Mouse (Mus musculus): ENCODE data around the gene Vps18.

Gene Vps18

DNA sequence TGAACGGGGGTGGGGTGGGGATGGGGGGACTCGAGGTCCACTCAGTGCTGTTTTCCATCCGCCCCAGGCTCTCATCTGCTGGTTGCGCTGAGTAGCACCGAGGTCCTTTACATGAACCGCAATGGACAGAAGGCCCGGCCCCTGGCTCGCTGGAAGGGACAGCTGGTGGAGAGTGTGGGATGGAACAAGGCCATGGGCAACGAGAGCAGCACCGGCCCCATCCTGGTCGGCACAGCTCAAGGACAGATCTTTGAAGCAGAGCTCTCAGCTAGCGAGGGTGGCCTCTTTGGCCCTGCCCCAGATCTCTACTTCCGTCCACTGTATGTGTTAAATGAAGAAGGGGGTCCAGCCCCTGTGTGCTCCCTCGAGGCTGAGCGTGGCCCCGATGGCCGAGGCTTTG is 4.3 kb downstream of the Vps18 start:
- DNase-seq = peak; percentile 78

DNA sequence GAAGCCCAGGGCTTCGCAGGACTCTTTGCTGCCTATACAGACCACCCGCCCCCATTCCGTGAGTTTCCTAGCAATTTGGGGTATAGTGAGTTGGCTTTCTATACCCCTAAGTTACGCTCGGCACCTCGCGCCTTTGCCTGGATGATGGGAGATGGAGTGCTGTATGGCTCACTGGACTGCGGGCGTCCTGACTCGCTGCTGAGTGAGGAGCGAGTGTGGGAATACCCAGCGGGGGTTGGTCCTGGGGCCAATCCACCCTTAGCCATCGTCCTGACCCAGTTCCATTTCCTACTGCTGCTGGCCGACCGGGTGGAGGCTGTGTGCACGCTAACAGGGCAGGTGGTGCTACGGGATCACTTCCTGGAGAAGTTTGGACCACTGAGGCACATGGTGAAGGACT is 4.8 kb downstream of the Vps18 start:
- DNase-seq = peak; percentile 54

DNA sequence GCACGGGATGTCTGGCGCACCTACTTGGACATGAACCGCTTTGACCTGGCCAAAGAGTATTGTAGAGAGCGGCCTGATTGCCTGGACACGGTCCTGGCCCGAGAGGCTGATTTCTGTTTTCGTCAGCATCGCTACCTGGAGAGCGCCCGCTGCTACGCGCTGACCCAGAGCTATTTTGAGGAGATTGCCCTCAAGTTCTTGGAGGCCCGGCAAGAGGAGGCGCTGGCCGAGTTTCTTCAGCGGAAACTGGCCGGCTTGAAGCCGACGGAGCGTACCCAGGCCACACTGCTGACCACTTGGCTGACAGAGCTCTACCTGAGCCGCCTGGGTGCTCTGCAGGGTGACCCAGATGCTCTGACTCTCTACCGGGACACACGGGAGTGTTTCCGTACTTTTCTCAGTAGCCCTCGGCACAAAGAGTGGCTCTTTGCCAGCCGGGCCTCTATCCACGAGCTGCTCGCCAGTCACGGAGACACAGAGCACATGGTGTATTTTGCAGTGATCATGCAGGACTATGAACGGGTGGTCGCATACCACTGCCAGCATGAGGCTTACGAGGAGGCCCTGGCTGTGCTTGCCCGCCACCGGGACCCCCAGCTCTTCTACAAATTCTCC is 5.3 kb downstream of the Vps18 start:
- DNase-seq = peak; percentile 56

DNA sequence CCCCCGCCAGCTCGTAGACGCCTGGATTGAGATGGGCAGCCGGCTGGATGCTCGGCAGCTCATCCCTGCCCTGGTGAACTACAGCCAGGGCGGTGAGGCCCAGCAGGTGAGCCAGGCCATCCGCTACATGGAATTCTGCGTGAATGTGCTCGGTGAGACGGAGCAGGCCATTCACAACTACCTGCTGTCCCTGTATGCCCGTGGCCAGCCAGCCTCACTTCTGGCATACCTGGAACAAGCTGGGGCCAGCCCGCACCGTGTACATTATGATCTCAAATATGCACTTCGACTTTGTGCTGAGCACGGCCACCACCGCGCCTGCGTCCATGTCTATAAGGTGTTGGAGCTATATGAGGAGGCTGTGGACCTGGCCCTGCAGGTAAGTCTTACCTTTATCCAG is 5.9 kb downstream of the Vps18 start:
- peak; percentile 43 for DNase-seq

DNA sequence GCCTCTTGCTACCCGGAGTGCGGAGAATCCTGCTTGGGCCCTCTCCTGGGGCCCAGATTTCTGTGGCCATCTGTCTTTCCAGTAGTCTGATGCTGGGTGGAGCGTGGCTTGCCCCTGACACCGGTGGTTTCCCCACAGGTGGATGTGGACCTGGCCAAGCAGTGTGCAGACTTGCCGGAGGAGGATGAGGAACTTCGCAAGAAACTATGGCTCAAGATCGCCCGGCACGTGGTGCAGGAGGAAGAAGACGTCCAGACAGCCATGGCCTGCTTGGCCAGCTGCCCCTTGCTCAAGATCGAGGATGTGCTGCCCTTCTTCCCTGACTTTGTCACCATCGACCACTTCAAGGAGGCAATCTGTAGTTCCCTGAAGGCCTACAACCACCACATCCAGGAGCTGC is 8.2 kb downstream of the Vps18 start:
- no peak for DNase-seq

DNA sequence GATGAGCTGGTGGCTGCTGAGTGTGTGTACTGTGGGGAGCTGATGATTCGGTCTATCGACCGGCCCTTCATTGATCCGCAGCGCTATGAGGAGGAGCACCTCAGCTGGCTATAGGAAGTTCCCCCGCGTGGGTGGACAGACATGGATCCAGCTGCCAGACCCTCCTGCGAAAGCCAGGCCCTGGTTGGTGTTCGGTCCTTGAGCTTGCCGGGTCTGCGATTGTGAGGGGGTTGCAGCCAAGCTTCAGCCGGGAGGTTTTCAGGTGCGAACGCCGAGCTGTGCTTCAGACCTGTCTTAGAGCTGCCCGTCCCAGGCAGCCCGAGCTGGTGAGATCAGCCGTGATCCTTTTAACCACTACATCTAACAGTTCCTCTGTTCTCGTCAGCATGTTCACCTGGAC is 9.0 kb downstream of the Vps18 start:
- no peak for DNase-seq

DNA sequence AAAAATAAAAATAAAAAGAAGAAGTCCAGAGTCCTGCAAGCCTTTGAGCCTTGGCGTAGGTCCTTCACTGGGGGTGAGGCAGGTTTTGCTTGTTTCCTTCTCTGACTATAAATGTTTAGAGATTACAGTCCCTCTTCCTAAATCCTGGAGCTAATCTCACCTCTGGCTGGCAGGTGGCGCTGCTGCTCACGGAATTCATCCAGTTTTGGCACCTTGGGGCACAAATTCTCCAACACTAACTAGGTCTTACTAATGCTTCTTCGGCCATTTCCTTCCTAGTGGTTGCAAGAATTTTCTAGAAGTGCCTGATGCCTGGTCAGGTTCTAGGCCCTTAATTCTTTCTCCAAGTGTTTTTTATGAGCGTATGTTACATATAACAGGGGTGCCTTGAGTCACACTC is 9.8 kb downstream of the Vps18 start:
- DNase-seq = peak; percentile 68

DNA sequence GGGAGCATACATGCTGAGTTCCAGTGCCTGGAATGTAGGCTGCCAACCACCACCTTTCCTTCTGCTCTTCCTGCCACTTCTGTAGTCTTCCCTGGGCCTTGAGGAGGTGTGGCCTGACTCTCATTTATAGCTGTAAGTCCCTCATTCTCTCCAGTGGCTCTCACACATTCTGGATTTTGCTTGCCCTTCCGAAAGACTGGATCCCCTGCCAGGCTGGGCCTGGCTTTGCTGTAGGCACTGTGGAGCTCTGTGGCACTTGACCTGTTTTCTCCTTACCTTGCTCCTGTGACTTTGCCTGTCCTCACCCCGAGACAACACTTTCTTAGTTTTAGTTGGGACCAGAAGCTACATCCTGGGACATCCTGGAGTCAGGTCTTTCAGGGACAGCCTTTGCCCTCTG is 10.3 kb downstream of the Vps18 start:
- no peak for DNase-seq

DNA sequence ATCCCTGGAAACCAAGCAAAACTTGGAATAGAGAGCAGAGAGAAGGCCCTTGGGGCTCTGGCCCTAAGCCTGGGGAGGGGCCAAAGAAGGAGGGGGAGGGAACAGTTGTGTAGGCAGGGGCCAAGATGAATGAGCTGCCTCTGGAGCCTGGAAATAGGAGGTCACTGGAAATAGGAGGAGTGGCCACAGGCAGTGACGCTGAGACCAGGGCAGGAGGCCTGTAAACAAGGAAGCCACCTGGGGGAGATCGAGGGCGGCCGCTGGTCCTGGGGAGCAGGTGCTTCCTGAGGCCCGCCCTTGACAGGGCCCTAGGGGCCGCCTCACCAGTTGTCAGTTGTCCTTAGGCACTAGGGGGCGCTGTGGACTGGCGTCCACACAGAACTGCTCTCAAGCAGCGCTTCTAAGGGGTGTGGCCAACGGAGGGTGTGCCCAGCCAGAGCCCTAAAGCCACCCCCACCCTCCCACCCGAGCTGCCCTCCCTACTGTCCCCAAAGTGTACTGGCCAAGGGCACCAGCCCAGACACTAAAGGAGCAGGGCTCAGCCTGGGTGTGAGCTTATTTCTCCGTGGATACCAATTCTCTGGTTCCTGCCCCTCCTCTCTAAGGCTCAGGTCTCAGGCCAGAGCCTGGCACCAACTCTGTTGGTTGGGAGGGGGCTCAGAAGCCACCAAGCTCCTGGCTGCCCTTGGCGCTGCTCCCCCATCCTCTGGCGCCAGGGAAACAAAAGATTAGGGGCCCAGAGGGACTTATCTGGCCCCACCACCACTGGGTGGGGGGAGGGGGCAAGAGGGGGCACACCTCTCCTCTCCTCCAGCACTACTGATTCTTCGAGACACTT is 11.7 kb downstream of the Vps18 start:
- peak; percentile 64 for DNase-seq

DNA sequence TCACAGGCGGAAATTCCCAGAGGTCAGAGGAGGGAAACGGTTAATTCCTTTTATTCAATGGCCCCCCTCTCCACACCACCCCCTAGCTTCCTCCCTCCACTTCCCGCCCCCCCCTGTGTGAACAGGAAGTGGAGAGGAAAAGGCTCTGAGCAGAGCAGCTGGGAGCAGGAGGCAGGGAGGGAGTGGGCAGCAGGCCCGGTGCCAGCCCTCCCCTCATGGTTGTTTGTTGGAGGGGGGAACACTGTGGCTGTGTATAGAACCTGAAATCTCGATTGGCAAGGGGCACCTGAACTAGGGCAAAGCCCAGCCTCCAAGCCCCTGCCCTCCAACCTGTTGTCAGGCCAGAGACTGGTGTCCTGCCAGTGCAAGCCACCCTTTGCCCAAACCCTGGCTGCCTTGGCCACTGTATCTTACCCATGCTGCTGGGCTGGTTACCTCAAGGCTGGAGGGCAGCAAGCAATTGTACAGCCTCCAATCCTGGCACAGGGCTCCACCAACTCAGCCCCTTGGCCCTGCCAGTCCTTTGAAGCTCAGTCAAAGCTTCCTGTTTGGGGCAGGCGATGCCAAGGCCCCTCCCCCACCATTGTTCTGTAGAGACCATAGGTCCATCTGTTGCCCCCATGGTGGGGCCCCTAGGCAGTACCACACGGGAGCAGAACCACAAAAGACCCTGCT is 12.4 kb downstream of the Vps18 start:
- no peak for DNase-seq

DNA sequence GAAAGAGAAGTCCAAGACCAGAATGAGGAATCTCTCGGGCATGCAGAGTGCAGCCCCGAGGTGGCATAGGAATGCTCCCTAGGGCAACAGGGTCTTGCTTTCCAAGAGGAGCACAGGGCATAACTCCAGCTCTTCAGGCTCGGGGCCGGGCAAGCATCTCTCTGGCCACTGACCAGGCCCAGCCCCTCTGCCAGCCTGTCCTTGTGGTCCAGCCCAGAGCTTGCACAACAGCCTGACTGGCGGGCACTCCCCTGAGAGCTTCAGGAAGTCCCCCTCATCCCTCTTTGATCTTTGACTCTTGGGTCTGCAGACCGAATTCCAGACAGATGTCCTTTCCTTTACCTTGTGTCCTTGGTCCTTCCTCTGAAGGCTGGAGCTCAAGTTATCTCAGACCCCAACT is 14.3 kb downstream of the Vps18 start:
- DNase-seq = no peak

DNA sequence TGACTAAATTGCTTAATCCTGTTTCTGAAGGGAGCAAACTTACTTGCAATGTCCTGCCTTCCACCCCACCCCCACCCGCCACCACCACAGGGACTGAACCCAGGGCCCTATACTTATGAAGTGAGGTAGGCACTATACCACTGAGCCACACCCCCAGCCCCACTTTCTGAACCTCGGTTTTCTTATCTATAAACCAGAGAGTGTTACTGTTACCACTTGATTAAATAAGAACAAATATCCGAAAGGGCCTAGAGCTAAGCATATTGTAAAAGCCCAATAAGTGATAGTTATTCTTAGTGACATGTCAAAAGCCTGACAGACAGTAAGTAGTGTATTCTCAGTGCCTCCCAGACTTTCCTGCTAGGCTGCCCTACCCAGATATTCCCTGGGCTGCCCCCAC is 15.9 kb downstream of the Vps18 start:
- no peak for DNase-seq

DNA sequence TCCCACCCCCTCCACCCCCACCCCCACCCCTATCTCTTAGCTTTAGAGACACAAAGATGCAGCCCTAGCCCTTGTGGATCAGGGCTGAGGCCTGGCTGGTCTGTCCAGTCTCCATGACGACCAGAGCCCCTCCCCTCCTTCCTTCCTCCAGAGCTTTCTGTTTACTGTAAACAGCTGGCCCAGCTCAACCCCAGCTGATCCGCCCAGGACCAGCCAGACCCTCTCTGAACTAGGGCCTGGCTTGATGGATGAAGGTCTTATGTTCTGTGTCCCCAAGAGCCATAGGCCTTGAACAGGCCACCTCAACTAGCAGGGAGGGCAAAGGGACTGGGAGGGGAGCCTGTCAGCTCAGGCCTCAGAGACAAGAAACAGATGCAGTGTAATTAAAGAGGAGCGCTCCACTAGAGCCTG is 16.3 kb downstream of the Vps18 start:
- DNase-seq = no peak

DNA sequence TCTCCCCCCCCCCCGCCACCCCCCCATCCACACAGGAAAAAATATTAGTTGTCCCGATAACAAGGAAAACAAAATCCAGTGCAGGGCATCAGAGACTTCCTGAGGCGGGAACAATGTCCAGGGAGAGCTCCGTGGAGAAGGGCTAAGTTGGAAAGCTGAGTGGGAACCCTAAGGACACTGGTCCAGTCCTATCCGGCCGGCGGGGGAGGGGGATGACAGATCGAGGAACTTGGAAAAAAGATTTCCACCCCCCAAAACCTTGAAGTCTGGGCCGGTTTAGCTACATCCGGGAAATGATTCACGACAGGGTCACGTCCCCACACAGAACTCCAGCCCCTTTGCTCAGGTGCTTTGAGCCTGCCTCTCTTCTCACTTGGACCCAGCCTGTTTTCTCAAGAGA is 23.0 kb downstream of the Vps18 start:
- no peak for DNase-seq

DNA sequence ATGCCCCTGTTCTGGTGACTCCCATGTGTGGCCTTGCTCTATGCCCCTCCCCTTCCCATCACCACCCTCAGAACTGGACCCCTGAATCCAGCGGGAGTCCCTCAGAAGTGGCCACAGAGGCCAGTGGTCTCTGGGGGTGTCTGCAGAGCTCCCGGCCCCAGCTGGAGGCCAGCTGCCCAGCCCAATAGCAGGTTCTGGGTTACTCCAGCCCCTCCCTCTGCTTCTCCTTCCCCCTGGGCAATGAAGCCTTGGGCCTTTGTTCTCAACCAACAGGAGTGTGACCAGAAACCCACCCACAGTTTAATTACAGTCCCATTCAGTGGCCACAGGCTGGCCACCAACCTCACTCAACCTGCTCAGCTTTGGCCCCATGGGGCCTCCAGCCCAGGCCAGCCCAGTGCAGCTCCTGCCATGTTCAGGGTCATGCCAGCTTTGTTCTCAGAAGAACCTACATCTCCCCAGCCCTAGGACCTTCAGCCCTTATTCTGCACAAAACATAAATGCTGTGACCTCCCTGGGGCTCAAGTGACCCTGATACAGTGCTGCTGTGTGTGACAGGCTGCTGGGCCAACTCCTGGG is 23.9 kb downstream of the Vps18 start:
- no peak for DNase-seq

DNA sequence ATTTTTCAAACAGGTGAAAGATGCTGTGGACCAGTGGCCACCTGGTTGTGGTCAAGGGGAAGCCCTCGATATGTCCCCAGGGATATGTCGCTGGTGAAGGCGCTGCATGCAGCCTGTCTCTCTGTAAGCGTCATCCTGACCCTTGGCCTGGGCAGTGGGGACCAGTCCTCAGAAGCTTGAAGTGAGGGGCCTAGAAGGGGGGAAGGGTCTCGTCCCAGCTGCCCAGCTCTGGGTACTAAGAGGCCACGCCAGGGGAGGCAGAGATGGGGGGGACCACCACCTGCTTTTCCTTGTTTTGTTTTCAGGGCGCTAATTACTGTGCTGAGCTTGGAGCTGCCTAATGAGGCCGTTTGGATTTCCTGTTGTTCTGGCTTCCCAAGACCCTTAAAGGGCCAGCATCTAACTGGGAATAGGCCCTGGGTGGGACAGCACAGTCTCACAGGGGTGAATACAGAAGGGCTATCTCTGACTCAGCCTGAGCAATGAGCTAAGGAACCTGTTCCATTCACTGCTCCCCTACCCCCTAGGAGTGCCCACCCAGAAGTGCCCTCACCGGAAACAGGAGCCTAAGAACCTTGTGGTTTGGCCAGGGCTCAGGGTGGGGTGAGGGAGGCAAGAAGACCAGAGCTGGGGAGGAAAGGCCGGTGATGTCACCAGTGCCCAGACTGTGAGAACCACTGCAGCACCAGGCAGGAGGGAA is 25.4 kb downstream of the Vps18 start:
- no peak for DNase-seq

DNA sequence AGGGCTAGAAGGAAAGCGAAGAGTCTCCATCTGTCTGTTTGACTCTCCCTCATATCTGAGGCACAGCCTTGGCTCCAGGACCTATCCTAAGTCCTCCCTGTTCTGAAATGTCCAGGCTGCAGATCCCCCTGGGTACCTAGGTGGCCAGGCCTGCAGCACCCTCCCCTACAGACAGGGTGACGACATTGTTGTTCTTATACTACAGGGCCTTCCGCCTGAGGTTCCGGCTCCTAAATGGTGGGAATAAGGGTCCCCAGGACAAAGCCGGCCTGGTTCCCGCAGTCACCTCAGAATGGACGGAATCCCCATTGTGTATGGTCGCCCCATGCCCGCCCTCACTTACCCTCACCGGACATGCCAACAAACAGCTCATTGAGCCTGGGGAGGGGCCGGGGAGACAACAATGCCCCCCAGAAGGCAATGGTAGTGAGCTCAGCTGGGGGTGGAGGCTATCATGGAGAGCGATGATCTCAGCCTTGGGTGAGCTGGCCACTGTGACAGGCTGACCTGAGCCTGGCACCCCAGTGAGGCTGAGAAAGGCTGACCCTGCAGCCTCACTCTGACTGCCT is 26.3 kb downstream of the Vps18 start:
- no peak for DNase-seq

DNA sequence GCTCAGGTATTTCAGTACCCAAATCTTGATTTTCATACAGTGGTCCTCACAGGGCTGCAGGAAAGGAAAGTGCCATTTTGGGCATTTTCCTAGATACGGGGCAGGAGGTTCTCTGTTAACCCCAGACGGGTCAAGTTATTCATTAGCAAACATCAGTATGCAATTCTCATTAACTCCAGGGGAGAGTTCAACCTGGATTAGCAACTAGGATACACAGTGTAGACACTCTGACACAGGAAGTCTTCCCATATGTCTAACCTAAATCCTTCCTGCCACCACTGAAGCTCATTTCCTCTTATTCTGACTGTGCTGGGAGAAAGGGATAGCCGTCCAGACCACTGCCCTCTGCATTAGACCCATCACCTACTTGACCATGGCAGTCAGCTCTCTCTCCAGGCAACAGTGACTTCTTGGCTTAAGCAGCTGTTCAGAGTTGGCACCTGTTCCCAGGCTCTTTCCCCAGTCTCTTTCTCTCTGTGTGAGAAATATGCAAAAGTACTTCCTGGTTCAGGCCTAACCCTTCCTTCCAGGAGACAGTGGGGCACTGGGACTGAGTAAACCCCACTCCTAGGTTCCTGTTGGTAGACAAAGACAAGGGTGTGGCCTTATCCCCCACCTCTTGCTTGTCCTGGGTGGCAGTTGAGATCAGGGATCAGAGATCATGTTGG is 29.6 kb downstream of the Vps18 start:
- no peak for DNase-seq

DNA sequence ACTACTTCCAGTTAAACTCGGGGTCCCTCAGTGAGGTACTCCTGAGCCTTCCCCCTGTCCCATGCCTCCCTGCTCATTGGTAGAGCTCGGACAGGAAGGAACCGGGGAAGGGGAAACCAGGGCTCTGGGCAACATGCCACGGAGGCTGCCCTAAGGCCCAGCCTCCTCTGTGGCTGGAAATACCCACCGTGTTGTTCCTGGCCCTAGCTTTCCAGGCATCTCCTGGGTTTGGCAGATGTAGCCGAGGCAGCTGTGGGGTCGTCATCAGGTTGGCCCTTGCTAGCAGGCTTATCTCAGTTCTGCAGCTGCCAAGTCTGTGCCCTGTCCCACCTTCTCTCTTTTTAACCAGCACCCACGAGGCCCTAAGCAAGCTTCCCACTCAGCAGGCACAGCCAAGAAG is 32.0 kb downstream of the Vps18 start:
- DNase-seq = no peak

DNA sequence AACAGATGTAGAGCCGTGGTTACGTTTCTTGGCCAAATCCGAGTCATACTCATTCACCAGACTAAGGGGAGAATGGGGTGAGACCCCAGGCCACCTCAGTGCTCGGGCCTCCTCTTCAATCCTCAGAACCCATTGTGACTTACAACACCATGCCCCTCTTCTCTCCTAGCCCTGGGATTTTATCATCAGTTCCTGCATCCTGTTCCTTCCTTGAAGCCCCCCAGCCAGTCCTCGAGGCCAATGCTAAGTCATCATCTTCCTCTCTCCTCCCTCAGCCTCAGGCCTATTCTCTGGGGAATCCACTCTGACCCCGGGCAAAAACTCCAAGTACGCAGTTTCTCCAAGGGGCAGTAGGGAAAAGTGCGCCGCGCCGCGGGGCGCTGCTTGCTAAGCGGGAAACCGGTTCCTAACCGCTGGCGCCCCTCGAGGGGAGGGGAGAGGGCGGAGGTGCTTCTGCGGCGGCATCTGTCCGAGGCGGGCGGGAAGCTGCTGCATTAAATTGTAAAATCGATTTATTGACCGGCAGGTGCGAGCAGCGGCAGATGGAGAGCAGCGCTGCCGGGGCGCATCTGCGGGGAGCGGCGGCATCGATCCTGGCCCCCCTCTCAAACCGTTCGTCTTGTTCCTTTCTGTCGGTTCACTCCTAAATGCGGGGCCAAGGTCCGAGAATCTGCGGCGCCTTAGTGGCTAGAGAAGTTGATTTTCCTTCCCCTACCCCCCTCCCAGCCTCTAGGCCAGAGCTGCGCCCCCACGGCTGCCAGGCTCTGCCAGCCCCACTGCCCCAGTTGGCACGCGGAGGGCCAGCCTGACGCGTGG is 33.4 kb downstream of the Vps18 start:
- no peak for DNase-seq

DNA sequence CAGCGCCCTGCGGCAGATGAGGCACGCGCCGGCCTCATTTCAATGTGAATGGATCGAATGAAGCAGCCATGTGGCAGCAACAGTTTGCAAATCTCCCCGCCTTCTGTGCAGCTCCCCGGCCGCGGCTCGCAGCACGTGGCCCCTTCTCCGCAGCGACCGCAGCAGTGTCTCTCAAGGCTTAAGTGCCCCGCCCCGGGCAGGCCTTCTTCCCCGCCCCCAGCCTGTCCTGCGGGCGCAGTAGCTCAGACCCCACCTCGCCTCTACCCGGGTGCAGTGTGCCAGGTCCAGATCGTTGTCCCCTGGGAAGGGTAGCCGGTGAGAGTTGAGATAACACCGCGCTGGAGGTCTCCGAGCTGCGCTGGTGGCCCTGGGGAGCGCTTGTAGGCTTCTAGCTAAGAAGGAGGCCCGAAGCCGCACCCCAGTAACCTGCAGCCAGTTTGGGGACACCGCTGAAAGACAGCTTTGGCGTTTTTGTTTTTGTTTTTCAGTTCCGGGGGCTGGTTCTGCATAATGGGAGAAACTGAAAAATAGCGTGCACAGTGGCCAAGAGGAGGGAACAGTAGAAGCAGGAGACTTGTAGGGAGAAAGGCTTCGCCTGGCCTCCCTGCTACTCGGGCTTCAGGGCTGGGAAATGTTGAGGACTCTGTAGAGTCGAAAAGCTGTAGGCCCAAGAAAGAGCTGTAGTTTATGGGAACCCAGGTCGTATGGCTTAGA is 34.2 kb downstream of the Vps18 start:
- DNase-seq = no peak
